Mouse (Mus musculus) kidney, postnatal 25 days (tissue): ENCODE measurements around the gene Gm28048.

ENCODE experiments used
- DNase-seq, 2 experiments: peaks; one replicate each; pipeline ENCODE4 v3.0.0; 2021; ENCODE audit warnings: mixed read lengths in 2 of 2

Gm28048 gene

GRCm38 (mm10) chr11:22981984-22982757 lies at the start of gene Gm28048, which contains the start of gene Commd1:
TSS of gene Gm28048 (minus strand) at chr11:22982090.
TSS of gene Commd1 (minus strand) at chr11:22982382.
- DNase-seq: peak; percentile 98

GRCm38 (mm10) chr11:23029399-23029798 lies 47.5 kb upstream of the Gm28048 start:
- no peak for DNase-seq

- DNase-seq: no peak
Observed at GRCm38 (mm10) chr11:23028957-23029356, 47.1 kb upstream of the Gm28048 start.

- no peak for DNase-seq
Observed at GRCm38 (mm10) chr11:23024169-23024568, 42.3 kb upstream of the Gm28048 start.

GRCm38 (mm10) chr11:23023155-23023554 lies 41.3 kb upstream of the Gm28048 start:
- no peak for DNase-seq

GRCm38 (mm10) chr11:23020841-23021240 lies 39.0 kb upstream of the Gm28048 start:
- DNase-seq: no peak

- no peak for DNase-seq
Observed at GRCm38 (mm10) chr11:23020116-23020770, 38.4 kb upstream of the Gm28048 start.

- no peak for DNase-seq
Observed at GRCm38 (mm10) chr11:23017943-23018342, 36.1 kb upstream of the Gm28048 start.

- DNase-seq: peak in 1 of 2 experiments; percentile 48
Observed at GRCm38 (mm10) chr11:23014996-23015395, 33.1 kb upstream of the Gm28048 start.

- no peak for DNase-seq
Observed at GRCm38 (mm10) chr11:23013580-23014294, 31.8 kb upstream of the Gm28048 start.

- no peak for DNase-seq
Observed at GRCm38 (mm10) chr11:23013096-23013495, 31.2 kb upstream of the Gm28048 start.

- DNase-seq: no peak
Observed at GRCm38 (mm10) chr11:23008824-23009200, 26.9 kb upstream of the Gm28048 start.

GRCm38 (mm10) chr11:23008181-23008823 lies 26.4 kb upstream of the Gm28048 start:
- peak; percentile 84 to 94 for DNase-seq

- DNase-seq: peak; percentile 80 to 83
Observed at GRCm38 (mm10) chr11:23007481-23008180, 25.7 kb upstream of the Gm28048 start, which contains the start of gene Fam161a. TSS of gene Fam161a (plus strand) at chr11:23007531.

- no peak for DNase-seq
Observed at GRCm38 (mm10) chr11:23007166-23007480, 25.2 kb upstream of the Gm28048 start.

- no peak for DNase-seq
Observed at GRCm38 (mm10) chr11:23005276-23005675, 23.4 kb upstream of the Gm28048 start.

- DNase-seq: no peak
Observed at GRCm38 (mm10) chr11:22998308-22998707, 16.4 kb upstream of the Gm28048 start.

- DNase-seq: no peak
Observed at GRCm38 (mm10) chr11:22995461-22995860, 13.6 kb upstream of the Gm28048 start.

- no peak for DNase-seq
Observed at GRCm38 (mm10) chr11:22994271-22994670, 12.4 kb upstream of the Gm28048 start.

- DNase-seq: no peak
Observed at GRCm38 (mm10) chr11:22991218-22991835, 9.4 kb upstream of the Gm28048 start.

GRCm38 (mm10) chr11:22990393-22991126 lies 8.7 kb upstream of the Gm28048 start, which contains the start of gene Cct4:
TSS of gene Cct4 (plus strand) at chr11:22990519.
- peak; percentile 92 to 97 for DNase-seq
